In genomic region chr13:109441401-109441973, GRCm38 (mm10) we compare ENCODE assay signal across 9 mouse cellular contexts.
DNase-seq lines count a peak whose midpoint lies in the region; ATAC-seq and TF ChIP-seq lines count a peak whose summit lies in the region.
"Had no signal": no experiment of that assay in that cellular context is flagged by ENCODE, and none has a peak within 500 bp of the region (broad histone marks: within the 10 kb centered on the region; RNA-seq: fewer than 3 reads in every experiment).

No protein-coding gene starts in this region.

- H3K9ac ChIP-seq in liver, adult 2 months (ENCODE audit: low read depth, low read length), result no peak overlapping the region; the same call in 1 of the 2 replicates
- H3K9ac ChIP-seq in heart, embryonic 13.5 days, result peak overlapping the region; percentile 77
- peak overlapping the region; percentile 52 for H3K9ac ChIP-seq in lung, embryonic 14.5 days

- no peaks in the 10 kb centered on the region for H3K79me2 ChIP-seq in liver, adult 2 months (ENCODE audit: control insufficient read depth, insufficient read depth, low read length)

- no peaks in the 10 kb centered on the region for H3K27me3 ChIP-seq in liver, adult 2 months (ENCODE audit: control insufficient read depth, insufficient read depth, low read length)
- H3K27me3 ChIP-seq in heart, embryonic 13.5 days (replicated peaks), result no peaks in the 10 kb centered on the region
- no peaks in the 10 kb centered on the region for H3K27me3 ChIP-seq in lung, embryonic 14.5 days (ENCODE audit: insufficient read depth, low read length)

- DNase-seq in liver, adult 2 months (ENCODE audit: extremely low read depth, low read depth, low spot score), result peak; percentile 18
- DNase-seq in liver, result no peak
- peak; percentile 34 for DNase-seq in kidney, postnatal 14 days
- peak; percentile 77 for DNase-seq in lung, embryonic 14.5 days
- DNase-seq in testis, postnatal 10 days (ENCODE audit: low spot score), result no peak

- peak overlapping the region; percentile 74 for H3K4me2 ChIP-seq in heart, embryonic 13.5 days
- H3K4me2 ChIP-seq in lung, embryonic 14.5 days, result peak overlapping the region; percentile 77

- H3K4me1 ChIP-seq in liver, adult 2 months (ENCODE audit: control insufficient read depth, insufficient read depth, low read length), result no peaks in the 10 kb centered on the region
- H3K4me1 ChIP-seq in heart, embryonic 13.5 days, result peaks cover 15% of the 10 kb centered on the region
- H3K4me1 ChIP-seq in lung, embryonic 14.5 days (ENCODE audit: insufficient read depth), result peaks cover 6% of the 10 kb centered on the region; the same call in 1 of the 2 replicates
- peaks cover 2% of the 10 kb centered on the region; the same call in 1 of the 2 replicates for H3K4me1 ChIP-seq in olfactory bulb, adult 2 months (ENCODE audit: control insufficient read depth, insufficient read depth, low read length)

- 29% methylated on average over 12 of the region's 12 CpGs for WGBS in liver, adult 2 months
- WGBS in heart, embryonic 13.5 days, result 28% methylated on average over 12 of the region's 12 CpGs
- WGBS in lung, embryonic 14.5 days, result 14% methylated on average over 12 of the region's 12 CpGs
- 1% methylated on average over 12 of the region's 12 CpGs for WGBS in olfactory bulb, adult 2 months

- no peaks in the 10 kb centered on the region for H3K36me3 ChIP-seq in liver, adult 2 months (ENCODE audit: control insufficient read depth, insufficient read depth, low read length)
- no peaks in the 10 kb centered on the region for H3K36me3 ChIP-seq in heart, embryonic 13.5 days
- H3K36me3 ChIP-seq in lung, embryonic 14.5 days (ENCODE audit: insufficient read depth), result no peaks in the 10 kb centered on the region
- H3K36me3 ChIP-seq: G1E had no signal

- TF ChIP-seq POLR2A in liver, adult 2 months (IDR thresholded peaks at IDR 0.05; ENCODE audit: extremely low read depth, insufficient read depth, low read length), result no peak
- TF ChIP-seq POLR2A in olfactory bulb, adult 2 months (IDR thresholded peaks at IDR 0.05; ENCODE audit: insufficient read depth, low read depth, low read length), result no peak

- peak; percentile 34 for ATAC-seq in common myeloid progenitor, adult 5-6 weeks (replicated peaks; ENCODE audit: low read depth, poor library complexity, severe bottlenecking)
- no peak for ATAC-seq in heart, embryonic 13.5 days (ENCODE audit: extremely low read depth, insufficient number of reproducible peaks, low FRiP score, low TSS enrichment)
- peak; percentile 53 for ATAC-seq in lung, embryonic 14.5 days (ENCODE audit: insufficient read depth)

- H3K27ac ChIP-seq in liver, adult 2 months (replicated peaks; ENCODE audit: insufficient read depth, low read depth, low read length), result no peak overlapping the region
- H3K27ac ChIP-seq in heart, embryonic 13.5 days (replicated peaks), result peak overlapping the region; percentile 78
- H3K27ac ChIP-seq in lung, embryonic 14.5 days (ENCODE audit: low read depth), result peak overlapping the region; percentile 89
- peak overlapping the region; percentile 96 for H3K27ac ChIP-seq in olfactory bulb, adult 2 months (ENCODE audit: insufficient read depth, low read depth, low read length)

- H3K4me3 ChIP-seq in liver, adult 2 months (ENCODE audit: insufficient read depth, low read depth, low read length), result peak overlapping the region; percentile 1
- H3K4me3 ChIP-seq in heart, embryonic 13.5 days, result peak overlapping the region; percentile 55
- peak overlapping the region; percentile 48 for H3K4me3 ChIP-seq in lung, embryonic 14.5 days (ENCODE audit: low read depth, low read length)
- peak overlapping the region; percentile 78 for H3K4me3 ChIP-seq in olfactory bulb, adult 2 months (ENCODE audit: insufficient read depth, low read depth, low read length)

- H3K9me3 ChIP-seq in heart, embryonic 13.5 days, result no peaks in the 10 kb centered on the region
- H3K9me3 ChIP-seq in lung, embryonic 14.5 days (ENCODE audit: low read depth, low read length), result no peaks in the 10 kb centered on the region
- H3K9me3 ChIP-seq: G1E had no signal

- no peak for TF ChIP-seq CTCF in liver, adult 2 months (IDR thresholded peaks at IDR 0.05; ENCODE audit: low read depth, low read length)
- no peak for TF ChIP-seq CTCF in lung, embryonic 14.5 days (IDR thresholded peaks at IDR 0.05; ENCODE audit: low read depth)
- no peak for TF ChIP-seq CTCF in olfactory bulb, adult 2 months (IDR thresholded peaks at IDR 0.05; ENCODE audit: insufficient read depth, low read depth, low read length)

Comparison
In these comparisons a context has a peak if more than half of its experiments do, and no peak if none do; other contexts are left out.
1. DNase-seq: peak in liver, adult 2 months (single experiment), kidney, postnatal 14 days (single experiment) and lung, embryonic 14.5 days (single experiment); none in liver (single experiment) and testis, postnatal 10 days (single experiment).
2. H3K4me3 ChIP-seq: peak in every context shown above with its lines; median percentile 78 in olfactory bulb, adult 2 months; 55 in heart, embryonic 13.5 days; 48 in lung, embryonic 14.5 days; 1 in liver, adult 2 months.